Mouse (Mus musculus) monocyte, adult 2 months (primary cell): ENCODE results near the gene R3hcc1l.

Experiments
- DNase-seq, 2 experiments: peaks; one replicate each; pipeline ENCODE4 v3.0.0; 2022; ENCODE audit warnings: low spot score in 2 of 2, low read depth in 1 of 2

R3hcc1l gene

GRCm38 (mm10) chr19:42539414-42540189 is 21.0 kb downstream of the R3hcc1l start:
- no peak for DNase-seq

GRCm38 (mm10) chr19:42540649-42541048 is 22.1 kb downstream of the R3hcc1l start:
- no peak for DNase-seq

GRCm38 (mm10) chr19:42558701-42559100 is 40.1 kb downstream of the R3hcc1l start:
- DNase-seq = no peak

GRCm38 (mm10) chr19:42561991-42562390 is 43.4 kb downstream of the R3hcc1l start:
- DNase-seq = no peak

- DNase-seq = no peak
These were observed 44.4 kb downstream of the R3hcc1l start for GRCm38 (mm10) chr19:42562981-42563380.

DNA sequence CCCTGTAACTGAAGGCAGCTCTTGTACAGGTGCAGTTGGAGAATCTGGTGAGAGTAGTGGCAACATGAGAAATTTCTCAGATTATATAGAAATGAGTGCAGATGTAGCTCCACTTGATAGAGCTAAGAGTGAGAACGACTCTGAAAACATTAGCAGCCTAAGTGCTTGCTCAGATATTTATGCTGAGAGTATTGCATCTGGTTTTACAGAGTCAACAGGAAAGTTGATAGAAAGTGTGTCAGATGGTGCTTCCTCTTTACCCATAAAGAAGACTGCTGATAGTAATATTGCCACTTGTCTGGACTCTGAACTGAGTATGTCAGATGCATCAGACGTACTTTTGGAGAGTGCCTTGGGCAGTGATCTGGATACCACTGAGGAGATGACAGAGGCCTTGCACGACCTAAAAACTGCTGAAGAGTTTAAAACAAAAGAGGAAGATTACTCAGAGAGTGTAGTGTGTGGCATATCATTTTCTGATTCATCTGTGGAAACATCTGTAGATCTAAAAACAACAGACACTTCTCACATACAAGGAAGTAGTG is 45.2 kb downstream of the R3hcc1l start:
- no peak for DNase-seq

- no peak for DNase-seq
These were observed 47.9 kb downstream of the R3hcc1l start for GRCm38 (mm10) chr19:42566283-42567019.

GRCm38 (mm10) chr19:42567020-42567419 is 48.5 kb downstream of the R3hcc1l start:
- DNase-seq = no peak

DNA sequence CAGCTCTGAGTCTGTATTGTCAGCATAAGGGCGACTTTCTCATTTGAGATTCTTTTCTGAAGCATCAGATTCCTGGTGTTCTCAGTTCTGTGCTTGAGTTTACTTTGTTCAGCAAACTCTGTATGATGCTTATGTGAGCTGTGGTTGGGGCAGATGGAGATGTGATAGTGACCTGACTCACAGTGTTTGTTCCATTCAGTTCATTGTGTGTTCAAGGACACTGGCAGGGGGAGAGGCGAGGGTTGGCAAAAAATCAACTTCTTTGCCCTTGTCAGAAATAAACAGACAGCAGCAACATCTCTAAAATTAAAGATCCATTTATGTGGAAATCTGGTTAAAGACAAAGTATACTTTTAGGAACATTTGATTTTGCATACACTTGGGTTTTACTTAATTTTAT is 50.5 kb downstream of the R3hcc1l start:
- no peak for DNase-seq

DNA sequence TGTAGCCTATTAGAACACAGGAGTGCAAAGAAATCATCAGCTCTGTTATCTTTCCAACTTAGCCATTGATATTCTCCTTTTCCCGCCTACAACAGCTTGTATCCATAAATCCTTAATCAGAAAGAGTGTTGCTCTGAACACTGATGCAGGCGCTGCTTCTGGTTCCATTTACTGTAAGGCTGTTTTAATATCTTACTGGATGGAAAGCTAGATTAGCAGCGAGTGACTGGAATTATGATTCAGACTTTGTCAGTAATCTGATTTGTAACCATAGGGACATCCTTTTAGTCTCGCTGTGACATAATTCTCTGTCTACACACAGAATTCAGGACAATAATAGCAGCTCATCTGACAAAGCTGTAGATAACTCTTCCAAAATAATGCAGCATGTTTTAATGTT is 52.7 kb downstream of the R3hcc1l start:
- DNase-seq = no peak

DNA sequence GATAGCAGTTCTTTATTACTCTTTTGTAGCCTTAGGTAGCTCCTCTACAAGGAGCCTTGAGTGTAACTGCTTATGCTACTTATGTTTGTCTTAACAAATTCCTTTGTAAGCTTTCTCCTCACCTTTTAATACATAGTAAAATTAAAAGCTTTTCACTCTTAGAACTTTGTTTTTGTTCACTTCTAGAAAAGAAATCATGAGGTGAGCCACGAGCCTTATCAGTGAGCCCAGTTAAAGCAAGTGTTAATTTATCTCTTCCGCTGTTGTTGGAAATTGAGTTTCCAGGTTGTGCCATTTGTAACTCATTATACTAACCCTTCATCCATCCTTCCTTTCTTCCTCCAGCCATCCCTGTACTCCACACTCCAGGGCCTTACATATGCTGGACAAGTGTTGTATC is 56.8 kb downstream of the R3hcc1l start:
- DNase-seq = no peak

GRCm38 (mm10) chr19:42576856-42577255 is 58.3 kb downstream of the R3hcc1l start:
- DNase-seq = no peak

GRCm38 (mm10) chr19:42578631-42579030 is 60.1 kb downstream of the R3hcc1l start:
- no peak for DNase-seq

DNA sequence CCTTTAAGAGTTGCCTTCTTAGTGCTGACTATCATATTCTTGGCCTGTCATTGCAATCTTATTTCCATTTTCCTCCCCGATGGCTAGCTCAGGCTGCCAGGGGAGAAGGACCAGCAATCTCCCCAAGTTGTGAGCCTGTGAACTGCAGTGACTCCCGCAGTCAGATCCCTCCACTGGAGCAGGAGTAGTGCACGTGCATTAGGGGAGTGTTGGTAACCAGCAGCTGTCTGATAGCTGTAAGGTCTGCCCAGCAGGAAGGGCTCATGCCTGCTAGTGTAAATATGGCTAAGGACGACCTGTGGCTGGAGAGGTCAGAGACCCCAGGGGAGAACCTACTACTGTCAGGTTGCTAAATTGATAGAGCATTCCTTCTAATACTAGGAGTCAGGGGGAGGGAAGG is 62.1 kb downstream of the R3hcc1l start:
- DNase-seq = no peak

GRCm38 (mm10) chr19:42582811-42583370 is 64.3 kb downstream of the R3hcc1l start:
- DNase-seq = no peak

GRCm38 (mm10) chr19:42583677-42584076 is 65.1 kb downstream of the R3hcc1l start:
- no peak for DNase-seq

- DNase-seq = no peak
These were observed 65.6 kb downstream of the R3hcc1l start for GRCm38 (mm10) chr19:42584188-42584587.

DNA sequence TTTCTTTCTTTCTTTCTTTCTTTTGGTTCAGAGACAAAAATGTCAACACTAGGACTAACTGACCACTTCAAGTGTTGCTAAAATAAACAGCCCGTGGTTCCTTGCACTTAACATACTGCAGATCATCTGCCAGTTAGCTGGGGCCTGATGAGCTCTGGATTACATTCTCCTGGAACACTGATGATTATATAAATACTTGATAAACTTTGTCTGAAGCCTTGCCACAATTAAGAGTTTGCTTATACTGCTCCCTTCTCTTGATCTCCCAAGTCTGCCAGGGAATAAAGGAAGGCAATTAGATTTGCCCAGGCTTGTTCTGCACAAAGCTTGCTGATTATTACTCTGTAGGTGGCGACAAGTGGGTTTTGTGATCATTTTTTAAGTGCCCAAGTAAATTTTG is 69.1 kb downstream of the R3hcc1l start:
- DNase-seq = no peak

- DNase-seq = no peak
These were observed 70.7 kb downstream of the R3hcc1l start for GRCm38 (mm10) chr19:42589246-42589645.

DNA sequence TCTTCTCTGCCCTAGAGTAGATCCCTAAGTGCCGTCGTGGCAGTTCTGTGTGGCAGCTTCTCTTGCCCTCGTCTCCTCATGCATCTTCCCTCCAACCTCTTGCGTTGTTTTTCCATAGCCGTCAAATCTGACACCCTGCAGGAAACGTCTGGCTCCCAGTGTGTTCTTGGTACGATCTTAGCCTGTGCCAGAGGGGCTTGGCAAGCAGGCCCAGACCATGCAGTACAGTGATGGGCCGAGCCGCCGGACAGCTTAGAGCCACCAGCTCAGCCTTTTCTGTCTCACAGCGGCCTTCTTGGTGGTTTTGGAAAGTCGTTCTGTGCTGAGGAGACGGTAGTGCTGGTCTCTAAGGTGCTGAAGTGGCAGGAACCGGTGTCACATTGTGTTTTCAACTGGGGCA is 73.0 kb downstream of the R3hcc1l start:
- no peak for DNase-seq

- no peak for DNase-seq
These were observed 74.9 kb downstream of the R3hcc1l start for GRCm38 (mm10) chr19:42593456-42593855.

GRCm38 (mm10) chr19:42595066-42595465 is 76.5 kb downstream of the R3hcc1l start:
- DNase-seq = no peak
